Mouse (Mus musculus) heart, adult 8-10 months (tissue): ENCODE measurements at regions not wholly inside any gene's neighbourhood (a gene's known extent, or its start where the extent isn't known, plus 50 kb on each side); places are given as distances from the start of the nearest gene placed in this dataset.

Source experiments
- DNase-seq: peaks from one replicate; pipeline ENCODE4 v3.0.0; 2022; ENCODE audit warnings: low spot score

GRCm38 (mm10) chr3:57910020-57910419 is 62.1 kb upstream of the Pfn2 start:
- DNase-seq, result no peak

GRCm38 (mm10) chr3:57911831-57912596 is 64.1 kb upstream of the Pfn2 start:
- DNase-seq, result no peak

- DNase-seq, result no peak
These were observed 64.9 kb upstream of the Pfn2 start for GRCm38 (mm10) chr3:57912650-57913343.

- DNase-seq, result no peak
These were observed 66.8 kb upstream of the Pfn2 start for GRCm38 (mm10) chr3:57914687-57915086.

GRCm38 (mm10) chr3:57918913-57919312 is 71.0 kb upstream of the Pfn2 start:
- DNase-seq, result no peak

- no peak for DNase-seq
These were observed 71.7 kb upstream of the Pfn2 start for GRCm38 (mm10) chr3:57919390-57920089.

- DNase-seq, result no peak
These were observed 72.2 kb upstream of the Pfn2 start for GRCm38 (mm10) chr3:57920090-57920432.

GRCm38 (mm10) chr3:57921071-57921882 is 73.4 kb upstream of the Pfn2 start:
- no peak for DNase-seq

- no peak for DNase-seq
These were observed 75.2 kb upstream of the Pfn2 start for GRCm38 (mm10) chr3:57923061-57923460.

GRCm38 (mm10) chr3:57932657-57933539 is 85.0 kb upstream of the Pfn2 start:
- no peak for DNase-seq

- DNase-seq, result no peak
These were observed 87.2 kb upstream of the Pfn2 start for GRCm38 (mm10) chr3:57935042-57935610.

- DNase-seq, result no peak
These were observed 92.9 kb upstream of the Pfn2 start for GRCm38 (mm10) chr3:57940504-57941381.

GRCm38 (mm10) chr3:57944698-57945097 is 96.8 kb upstream of the Pfn2 start:
- no peak for DNase-seq

- DNase-seq, result no peak
These were observed 97.9 kb upstream of the Pfn2 start for GRCm38 (mm10) chr3:57945765-57946164.

- DNase-seq, result no peak
These were observed 99.5 kb upstream of the Pfn2 start for GRCm38 (mm10) chr3:57947331-57947730.

GRCm38 (mm10) chr3:57948720-57949119 is 100.8 kb upstream of the Pfn2 start:
- DNase-seq, result no peak

GRCm38 (mm10) chr3:57950431-57951331 is 102.8 kb upstream of the Pfn2 start:
- peak; percentile 36 for DNase-seq

GRCm38 (mm10) chr3:57951438-57951837 is 103.6 kb upstream of the Pfn2 start:
- no peak for DNase-seq
